Mouse (Mus musculus) skeletal muscle tissue, adult 2 months (tissue): ENCODE results near the gene Crebl2.
A peak's percentile ranks its signal among the peaks of the same experiment; 100 is the strongest.

ENCODE experiments used
- DNase-seq: peaks from one replicate; pipeline ENCODE4 v3.0.0-alpha.2; 2012; ENCODE audit warnings: low read depth, low spot score

The Crebl2 gene

DNA sequence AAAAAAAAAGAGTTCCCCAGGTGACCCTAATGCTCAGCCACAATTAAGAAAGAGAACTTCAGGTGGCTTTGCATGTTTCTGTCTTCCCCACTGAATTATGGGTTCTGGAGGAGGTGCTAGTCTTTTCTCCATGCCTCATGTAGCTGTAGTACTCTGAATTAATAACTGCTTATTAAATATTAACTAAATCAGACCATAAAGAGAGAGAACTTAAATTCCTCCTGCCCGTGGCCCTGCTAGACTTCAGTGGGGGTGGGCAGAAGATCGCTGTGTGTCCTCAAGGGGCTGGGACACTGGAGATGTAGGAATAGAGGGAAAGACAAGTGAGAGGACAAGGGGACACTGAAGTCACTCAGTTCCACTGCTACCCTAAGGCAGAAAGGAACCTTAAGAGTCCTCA is 42.3 kb downstream of the Crebl2 start:
- no peak for DNase-seq

DNA sequence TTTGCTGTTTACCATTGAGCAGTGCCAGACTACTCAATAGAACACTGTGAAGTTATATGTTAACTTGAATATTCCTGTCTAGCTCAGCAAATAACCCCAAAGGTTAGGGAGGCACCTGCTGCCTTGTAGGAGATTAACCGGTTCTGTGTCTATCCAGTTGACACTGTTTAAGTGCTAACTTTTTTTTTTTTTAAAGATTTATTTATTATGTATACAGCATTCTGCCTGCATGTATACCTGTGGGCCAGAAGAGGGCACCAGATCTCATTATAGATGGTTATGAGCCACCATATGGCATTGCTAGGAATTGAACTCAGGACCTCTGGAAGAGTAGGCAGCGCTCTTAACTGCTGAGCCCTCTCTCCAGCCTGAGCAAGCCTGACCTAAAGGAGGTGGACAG is 43.1 kb downstream of the Crebl2 start:
- no peak for DNase-seq

DNA sequence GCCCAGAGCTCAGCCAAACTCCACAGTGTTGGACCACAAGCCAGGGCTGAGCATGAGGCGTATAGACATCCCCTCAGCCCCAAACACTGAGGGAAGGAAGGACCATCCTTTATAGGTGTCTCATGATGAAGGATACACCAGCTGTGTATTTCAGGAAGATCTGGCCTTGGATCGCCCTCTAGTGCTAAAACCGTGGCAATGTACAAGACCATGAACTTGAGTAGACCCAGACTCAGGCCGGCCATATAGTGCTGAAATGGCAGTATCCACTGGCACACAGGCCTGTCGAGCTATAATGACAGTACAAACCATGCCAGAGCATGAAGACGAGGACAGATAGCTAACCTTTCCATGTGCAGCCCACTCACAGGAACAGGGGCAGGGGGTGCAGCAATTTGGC is 46.8 kb downstream of the Crebl2 start:
- DNase-seq: no peak

DNA sequence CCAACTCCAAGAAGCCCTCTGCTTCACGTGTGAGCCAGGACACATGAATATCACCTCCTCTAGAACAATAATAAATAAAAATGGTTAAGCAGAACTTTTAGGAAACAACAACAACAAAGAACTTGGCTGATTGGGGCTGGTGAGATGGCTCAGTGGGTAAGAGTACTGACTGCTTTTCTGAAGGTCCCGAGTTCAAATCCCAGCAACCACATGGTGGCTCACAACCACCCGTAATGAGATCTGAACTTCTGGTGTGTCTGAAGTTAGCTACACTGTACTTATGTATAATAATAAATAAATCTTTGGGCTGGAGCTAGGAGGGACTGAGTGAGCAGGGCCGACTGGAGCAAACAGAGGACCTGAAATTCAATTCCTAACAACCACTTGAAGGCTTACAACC is 47.3 kb downstream of the Crebl2 start:
- DNase-seq: no peak

DNA sequence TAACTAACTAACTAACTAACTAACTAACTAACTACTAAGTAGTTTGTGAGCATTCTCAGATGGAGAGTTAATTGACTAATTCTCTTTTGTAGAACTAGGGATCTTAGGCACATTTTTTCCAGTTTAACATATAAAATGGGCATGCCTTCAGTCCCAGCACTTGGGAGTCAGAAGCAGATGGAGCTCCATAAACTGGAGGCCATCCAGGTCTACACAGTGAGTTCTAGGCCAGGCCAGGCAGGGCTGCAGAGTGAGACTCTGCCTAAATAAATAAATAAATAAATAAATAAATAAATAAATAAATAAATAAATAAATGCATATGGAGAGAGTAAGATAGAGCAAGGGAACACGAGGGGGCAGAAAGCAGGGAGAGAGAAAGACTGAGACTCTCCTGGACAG is 47.9 kb downstream of the Crebl2 start:
- DNase-seq: no peak

DNA sequence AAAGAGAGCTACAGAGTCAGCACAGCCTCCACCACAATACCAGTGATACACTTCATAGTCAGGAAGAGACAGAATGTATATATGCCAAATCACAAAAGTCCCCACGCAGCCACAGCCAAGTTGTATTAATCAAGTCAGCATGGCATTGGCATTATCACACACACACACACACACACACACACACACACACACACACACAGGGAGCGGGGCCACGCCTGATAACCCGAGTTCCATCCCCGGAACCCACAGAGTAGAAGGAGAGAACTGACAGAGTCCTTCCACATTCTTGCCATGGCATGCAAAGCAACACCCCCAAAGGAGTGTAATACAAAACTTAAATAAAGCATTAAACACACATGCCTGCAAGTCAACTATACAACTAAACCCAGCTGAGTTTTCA is 49.6 kb downstream of the Crebl2 start:
- DNase-seq: no peak

DNA sequence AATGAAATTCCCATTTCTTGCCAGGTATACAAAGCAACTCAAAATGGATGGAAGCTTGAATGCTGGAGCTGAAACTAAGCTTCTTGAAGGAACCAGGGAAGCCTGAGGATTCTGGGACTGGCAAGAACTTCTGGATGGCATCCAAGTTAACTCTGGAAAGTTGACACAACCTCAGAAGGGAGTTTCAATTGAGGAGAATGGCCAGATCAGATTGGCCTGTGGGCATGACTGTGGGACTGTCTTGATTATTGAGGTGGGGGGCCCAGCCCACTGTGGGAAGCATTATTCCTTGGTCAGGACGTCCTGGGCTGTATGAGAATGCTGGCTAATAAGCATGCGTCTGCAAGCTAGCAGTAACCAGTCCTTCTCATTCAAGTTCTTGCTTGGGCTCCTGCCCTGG is 50.1 kb downstream of the Crebl2 start:
- no peak for DNase-seq

DNA sequence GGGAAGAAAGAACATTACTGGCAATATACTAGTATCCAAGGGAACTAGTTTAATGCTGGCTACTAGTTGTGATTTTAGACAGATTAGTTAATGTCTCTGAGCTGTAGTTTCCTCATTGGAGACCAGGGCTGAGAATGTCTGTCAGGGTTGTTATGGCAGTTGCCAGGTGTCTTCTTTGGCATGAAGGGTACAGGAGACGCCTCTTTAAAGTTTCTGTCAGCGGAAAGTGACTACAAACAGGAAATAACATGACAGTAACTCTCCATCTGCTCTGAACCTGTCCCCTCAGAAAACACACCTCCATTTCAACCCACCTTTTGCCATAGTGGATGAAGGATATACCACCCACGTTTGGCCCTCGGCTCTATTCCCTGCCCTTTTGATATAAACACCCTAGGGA is 53.7 kb downstream of the Crebl2 start:
- no peak for DNase-seq

DNA sequence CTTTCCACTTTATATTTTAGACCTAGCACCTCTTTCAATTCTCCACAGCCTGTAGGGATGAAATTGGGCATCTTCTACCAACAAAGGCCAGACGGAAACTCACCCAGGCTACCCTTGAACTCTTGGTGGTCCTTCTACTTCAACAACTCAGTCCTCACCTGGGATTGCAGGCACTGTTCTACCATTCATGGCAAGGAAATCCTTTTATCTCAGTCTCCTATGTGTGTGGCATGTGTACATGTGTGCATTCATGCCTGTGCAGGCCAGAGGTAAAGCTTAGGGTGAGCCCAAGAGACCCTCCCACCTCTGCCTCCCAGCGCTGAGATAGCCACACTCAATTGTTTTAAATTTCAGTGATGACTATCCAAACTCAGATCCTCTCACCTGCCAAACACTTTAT is 55.6 kb downstream of the Crebl2 start:
- DNase-seq: no peak

DNA sequence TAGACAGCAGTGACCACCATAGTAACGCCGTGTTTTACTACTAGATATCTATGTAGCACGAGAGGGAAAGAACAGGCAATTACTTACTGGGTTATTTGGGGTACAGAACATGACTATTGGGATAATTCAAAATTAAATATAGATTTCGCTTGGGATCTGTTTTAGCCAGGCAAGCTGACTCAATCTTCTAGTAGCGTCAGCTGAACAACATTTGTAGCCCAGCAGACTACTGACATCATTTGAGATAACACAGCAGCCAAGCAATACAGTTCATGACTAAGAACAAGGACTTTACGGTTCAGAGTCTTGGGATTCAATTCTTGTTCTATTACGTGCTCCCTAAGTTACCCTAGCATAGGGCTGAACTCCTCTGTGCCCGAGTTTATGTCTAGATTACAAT is 56.5 kb downstream of the Crebl2 start:
- no peak for DNase-seq

DNA sequence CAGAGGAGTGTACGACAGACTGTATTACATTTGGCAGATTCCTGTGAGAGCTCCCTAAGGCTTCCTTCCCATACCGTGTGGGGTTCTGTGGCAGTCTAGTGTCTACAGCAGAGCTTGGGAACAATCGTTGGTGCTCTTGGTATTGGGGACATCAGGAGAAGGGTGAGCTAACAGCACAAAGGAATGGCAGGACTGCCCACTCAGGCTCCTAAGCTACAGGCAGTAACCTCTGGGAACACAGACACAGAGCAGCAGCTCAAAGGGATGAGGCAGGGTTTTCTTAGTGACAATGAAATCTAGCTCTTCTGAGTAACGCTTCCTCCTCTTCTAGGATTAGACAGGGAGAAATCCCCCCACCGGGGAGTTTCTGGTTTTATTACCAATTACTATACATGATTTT is 57.1 kb downstream of the Crebl2 start:
- DNase-seq: no peak

DNA sequence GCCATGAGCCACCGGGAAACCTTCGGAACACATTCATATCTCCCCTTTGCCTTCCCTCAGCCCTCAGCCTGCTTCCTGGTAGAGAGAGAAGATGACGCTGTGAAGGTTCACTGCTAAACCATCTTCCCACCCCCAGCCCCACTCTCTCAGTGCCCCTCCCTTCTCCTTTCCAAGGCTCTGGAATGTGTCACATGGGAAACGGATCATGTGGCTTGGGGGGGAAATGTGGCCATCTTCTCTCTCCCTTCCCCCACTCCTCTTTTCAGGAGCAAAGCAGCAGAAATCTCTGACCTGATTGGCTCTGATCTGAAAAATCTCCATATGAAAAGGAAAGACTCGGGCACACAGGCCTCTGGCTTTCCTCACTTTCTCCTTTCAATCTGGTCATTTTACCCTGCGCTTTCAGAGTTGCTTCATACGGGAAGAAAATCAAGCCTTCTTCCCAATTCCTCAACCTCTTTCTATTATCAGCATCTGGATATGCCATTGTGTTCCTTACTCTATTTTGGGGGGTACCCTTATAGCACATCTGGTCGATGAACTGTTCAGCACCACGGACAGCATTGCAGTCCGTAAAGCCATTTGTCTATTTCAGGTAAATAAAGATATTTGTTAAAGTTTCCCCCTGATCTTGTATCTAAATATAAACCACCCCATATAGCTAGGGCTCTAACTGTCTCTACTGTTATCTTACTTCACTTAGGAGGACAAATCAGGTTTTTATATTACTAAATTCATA is 57.9 kb downstream of the Crebl2 start:
- no peak for DNase-seq

DNA sequence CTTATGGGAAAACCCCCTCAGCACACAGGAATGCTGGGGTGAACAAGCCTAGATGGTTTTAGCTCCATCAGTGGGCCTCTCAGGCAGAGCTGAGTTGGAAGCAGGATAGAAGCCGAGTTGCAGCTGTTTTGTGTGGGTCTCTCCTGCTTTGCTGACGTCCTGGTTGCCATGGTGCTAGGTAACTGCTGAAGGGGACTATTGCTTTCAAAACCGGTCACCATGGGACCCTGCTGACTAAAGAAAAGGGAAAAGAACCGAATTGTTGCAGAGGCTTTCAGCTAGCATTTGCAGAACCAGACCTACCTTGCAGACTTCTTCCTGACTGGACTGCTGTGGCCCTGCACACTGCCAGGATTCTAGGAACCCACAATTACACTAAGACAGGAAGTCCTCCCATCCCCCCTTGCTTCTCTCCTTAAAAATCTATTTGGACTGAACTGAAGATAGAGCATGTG is 58.6 kb downstream of the Crebl2 start:
- no peak for DNase-seq

DNA sequence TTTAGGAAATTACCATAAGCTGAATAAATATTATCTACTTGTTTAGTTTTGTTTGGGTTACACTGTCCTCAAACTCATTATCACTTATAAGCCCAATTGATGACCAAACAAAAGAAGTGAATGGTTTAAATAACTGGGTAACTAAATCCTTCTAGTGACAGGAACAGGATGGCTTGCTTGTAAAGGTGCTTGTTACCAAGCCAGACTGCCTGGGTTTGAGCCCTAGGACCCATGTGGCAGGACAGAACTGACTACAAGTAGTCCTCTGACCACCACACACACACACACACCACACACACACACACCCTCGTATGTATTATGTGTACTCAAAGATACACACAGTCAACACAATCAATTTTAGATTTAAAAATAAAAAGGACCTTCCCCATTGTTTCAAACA is 59.8 kb downstream of the Crebl2 start:
- DNase-seq: no peak

DNA sequence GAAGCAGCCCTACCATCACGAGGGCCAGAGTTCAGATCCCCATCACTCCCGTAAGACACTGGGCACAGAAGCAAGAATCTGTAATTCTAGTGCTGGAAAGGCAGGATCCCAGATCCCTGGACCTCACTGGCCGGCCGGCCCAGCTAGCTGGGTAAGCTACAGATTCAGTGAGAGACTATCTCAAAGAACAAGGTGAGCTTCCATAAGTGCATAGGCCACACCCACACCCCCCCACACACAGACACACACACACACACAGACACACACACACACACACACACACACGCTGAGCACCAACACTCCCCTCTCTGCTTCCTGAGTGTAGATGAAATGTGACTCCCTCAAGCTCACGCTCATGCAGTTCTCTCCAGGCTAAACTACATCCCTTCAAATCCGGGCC is 60.5 kb downstream of the Crebl2 start:
- DNase-seq: no peak

DNA sequence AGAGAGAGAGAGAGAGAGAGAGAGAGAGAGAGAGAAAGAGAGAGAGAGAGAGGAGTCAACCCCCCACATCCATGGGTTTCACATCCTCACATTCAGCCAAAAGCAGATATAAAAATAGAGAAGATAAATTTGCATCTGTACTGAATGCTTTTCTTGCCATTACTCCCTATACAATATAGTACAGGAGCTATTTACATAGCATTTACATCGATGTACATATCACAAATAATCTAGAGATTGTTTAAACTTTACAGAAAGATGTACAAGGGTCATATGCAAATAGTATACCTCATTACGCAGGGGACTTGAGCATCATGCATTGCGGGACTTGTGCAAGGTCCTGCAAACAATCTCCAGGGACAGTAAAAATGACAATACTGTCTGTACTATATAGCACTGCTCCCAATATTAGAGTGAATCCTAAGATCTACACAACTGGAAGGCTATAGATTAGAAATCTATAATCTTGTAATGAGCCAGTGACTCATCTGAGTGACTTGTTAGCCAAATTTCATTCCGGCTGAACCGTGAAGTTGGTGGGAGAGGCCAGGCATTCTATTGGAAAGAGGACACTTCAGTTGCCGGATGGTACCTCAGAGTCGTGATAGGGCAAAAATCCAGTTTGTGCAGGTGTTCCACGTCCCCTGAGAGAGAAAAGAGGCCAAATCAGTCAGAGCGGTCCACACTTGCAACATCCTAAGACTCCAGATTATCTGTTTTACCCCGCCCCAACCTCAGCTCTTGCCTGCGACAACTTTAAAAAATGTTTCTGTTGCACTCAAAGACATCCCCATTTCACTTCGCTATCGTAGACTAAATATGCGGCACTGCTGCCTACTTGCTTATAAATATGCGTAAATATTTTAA is 66.8 kb downstream of the Crebl2 start:
- no peak for DNase-seq

DNA sequence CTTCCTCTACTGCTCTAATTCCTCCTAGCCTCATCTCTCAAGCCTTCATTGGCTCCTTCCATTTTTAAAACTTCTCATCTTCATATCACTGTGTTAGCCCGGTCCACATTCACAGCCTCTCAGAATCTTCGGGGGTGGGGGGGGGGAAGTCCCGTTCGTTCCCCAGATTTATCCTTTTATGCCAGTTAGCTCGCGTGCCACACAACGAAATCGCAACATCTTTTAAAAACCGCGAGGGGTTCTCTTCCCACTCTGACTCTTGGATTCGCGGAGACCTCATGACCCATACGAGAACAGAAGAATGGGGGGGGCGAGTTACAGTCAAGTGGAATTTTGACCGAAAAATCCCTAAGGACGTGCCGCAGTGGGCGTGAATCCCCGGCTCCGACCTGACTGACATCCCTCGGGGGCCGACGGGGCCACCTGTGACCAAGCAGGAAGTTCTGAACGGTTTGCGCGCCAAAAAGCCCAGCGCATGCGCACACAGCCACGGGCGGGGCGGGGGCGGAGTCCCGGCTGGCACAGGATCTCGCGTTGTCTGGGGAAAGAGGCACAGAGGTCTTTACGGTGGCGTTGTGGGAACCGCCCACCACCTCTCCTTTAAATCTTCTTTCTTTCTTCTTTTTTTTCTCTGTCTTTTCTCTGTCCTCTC is 67.6 kb downstream of the Crebl2 start:
- peak; percentile 95 for DNase-seq

DNA sequence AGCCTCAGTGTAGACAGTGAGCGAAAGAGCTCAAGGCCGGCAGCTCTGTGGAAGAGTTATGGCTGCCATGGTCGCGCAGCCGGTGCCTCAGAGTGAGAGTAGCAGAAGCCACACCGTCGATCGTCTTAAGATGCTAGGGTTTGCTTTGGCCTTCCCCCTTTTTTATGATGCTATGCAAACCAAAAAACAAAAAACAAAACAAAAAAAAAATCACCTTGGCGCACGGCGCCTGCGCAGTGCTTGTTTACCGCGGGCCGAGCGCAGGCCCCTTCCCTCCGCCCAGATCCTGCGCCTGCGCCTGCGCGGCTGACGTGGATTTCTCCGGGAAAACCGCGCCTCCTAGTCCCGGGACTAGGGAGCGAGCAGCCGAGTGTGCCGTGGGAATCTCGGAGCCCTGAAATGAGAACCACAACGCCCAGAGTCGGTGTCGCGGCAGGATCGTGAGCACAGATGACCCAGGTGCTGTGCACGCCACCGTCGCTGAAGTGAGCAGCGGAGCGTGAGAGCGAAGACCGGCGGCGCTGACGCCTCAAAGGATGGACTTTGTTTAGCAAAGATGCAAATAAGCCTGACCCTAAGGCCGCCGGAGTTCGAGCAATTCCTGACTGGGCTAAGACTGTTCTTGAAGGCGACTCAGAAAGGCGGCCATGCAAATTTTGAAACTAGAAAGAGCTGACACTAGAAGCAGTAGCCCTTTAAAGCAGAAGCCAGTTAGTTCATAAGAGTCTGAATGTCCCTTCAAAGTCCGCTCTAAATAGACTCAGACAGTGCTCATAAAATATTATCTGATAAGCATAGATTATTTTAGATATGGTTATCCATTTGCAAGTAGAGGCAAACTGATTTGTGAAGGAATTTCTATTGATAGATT is 68.4 kb downstream of the Crebl2 start, which contains the start of gene Gpr19:
Gene Gpr19 (minus strand): TSS at position 484 of the 871 bp plus-strand sequence.
- peak; percentile 96 for DNase-seq

DNA sequence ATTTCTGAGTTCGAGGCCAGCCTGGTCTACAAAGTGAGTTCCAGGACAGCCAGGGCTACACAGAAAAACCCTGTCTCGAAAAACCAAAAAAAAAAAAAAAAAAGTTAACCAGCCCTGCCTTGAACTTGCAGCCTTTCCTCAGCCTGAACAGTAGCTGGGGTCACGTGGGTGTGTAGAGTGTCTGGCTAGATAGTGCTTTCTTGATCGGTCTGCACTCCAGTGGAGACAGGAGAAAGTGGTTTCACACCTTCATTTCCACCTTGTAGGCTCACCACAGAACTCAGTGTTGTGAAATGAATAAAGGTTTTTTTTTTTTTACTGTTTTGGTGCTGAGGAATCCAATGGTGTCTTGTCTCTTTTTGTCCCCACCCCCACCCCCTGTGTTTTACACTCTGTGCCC is 73.4 kb downstream of the Crebl2 start:
- no peak for DNase-seq

DNA sequence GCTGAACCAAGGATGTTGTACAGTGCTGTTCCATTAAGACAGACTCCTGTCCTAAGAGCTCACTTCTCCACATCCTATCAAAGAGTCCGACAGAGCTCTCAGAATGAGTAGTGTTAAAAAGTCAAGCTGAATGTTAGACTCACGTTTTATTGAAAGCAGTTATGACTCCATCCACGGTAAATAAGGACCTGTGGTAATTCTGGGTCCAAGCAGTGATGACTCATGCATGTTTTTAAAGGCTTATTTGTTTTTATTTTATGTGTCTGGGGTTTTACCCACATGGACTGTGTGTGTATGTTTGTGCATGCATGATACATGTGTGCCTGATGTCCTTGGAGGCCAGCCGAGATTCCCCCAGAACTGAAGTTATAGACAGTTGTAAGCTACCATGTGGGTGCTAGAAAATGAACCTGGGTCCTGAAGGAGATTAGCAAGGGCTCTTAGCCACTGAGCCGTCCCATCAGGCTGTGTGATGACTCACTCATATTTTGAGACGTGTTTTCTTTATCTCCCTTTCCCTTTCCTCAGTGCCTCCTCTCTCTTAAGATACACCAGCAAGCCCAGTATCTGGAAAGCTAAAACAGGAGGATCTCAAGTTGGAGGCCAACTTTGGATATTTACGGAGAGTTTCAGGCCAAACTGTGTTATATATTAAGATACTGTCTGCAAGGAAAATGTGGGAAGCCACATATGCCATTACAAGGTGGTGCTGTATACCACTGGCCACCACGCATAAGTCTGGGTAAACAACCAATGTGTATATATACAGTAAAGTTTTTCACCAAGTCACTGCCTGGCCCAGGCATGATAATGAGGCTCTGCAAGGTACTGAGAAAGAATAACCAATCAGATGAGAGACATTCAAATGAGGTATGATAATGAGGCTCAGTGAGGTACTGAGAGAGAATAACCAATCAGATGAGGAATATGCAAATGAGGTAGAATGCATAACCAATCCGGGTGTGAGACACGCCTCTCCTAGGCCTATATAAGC is 74.2 kb downstream of the Crebl2 start:
- no peak for DNase-seq
